Mouse (Mus musculus): ENCODE data around the gene Sorl1.

DNA sequence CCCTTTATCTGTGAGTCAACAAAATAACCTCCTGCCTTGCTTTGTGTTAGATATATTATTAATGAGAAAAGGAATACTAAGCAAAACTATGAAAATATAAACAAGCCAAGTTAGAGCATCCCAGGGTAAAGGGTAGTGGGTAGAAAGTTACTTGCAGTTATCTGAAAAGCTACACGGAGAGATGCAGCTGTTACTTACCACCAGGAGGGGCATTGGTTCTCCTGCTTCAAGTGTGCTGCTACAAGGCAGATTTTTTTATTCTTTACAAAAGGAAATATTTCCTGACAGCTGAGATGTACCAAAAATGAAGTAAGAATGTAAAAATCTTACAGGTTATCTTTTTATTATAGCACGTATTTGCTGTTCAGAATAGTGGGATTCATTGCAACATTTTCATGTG is 40.8 kb upstream of the Sorl1 start:
- no peak for TF ChIP-seq CTCF (conservative IDR thresholded peaks at IDR 0.05; ENCODE audit: low read length)
- TF ChIP-seq NANOG (IDR thresholded peaks at IDR 0.05; ENCODE audit: borderline replicate concordance, low read length): no peak
